Mouse (Mus musculus): ENCODE measurements around the gene Fkbp5.
"Not testable (repeated sequence)": the region's sequence is repeated elsewhere in the genome, so short reads cannot be mapped to it uniquely, and the experiment has no call there.

Gene Fkbp5

DNA sequence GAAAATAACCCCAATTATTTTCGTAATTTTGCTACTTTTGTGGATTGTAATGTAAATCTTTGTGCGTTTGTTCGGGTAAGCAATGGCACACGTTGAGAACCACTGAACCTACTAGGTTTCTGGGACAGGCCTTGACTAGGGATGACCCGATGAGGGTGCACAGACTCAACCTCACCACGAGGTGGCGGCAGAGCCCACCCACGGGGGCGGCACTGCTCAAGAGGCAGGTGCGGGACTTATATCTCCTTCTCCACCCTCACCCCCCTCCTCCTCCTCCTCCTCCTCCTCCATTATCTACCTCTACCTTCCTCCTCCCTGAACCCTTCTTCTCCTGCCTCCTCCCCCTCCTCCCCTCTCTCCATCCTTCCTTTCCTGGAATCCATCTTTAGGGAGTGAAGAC lies 143.5 kb downstream of the Fkbp5 start:
- DNase-seq (ENCODE audit: low read depth, low spot score): no peak

DNA sequence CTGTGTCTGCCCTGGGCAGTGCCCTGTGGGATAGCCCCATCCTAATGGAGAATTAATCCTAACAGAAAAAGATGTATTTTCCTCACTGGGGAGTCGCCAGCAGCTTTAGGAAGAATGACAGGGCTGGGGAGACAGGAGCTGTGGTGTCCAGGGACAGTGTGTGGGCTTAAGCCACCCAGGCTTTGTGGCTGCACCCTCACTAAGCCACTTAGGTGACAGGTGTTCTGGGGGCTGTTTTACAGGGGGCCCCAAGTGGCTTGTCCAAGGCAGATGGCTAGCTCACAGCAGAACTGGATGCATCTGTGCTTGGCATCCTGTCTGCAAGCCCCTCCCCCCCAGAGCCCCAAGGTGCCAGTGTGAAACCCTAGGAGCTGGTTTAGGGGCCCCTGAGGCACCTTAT lies 145.4 kb downstream of the Fkbp5 start:
- DNase-seq (ENCODE audit: low read depth, low spot score): no peak

DNA sequence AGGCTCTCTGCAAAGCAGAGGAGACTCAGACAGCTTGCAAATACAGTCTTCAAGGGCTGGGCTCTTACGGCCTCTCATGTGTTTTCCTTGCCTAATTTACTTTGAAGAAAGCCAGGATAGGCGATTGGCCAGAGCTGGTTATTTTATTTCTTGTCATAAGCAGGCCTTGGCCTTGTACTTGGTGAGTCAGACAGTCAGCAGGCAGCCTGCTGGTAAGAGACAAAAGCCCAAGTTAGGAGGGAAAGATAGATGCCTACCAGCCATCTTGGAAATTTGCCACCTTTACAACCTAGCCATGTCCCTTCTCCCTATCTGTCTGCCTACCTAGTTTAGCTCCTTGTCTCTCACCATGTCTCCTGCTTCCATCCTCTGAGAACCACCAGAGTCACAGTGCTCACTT lies 146.0 kb downstream of the Fkbp5 start:
- DNase-seq (ENCODE audit: low read depth, low spot score): no peak

GRCm38 (mm10) chr17:28369056-28369455 lies 148.3 kb downstream of the Fkbp5 start:
- DNase-seq (ENCODE audit: low read depth, low spot score): no peak

DNA sequence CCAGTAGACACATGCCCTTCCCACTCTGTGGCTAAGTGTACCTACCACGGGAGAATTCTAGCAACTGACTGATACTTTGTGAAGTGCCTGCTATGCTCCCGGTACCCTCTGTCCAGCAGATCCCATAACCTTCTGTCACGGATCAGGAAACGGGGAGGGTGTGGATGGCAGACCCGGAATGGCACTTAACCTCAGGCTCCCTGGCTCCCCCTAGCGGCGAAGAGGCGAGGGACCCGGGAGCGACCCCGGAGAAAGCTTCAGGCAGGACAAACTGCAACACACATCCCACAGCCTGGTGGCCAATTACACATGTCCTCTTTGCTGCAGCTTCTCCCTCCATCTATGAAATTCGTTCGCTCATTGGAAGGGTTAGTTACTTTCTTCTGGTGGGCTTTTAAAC lies 148.9 kb downstream of the Fkbp5 start:
- no peak for DNase-seq (ENCODE audit: low read depth, low spot score)

DNA sequence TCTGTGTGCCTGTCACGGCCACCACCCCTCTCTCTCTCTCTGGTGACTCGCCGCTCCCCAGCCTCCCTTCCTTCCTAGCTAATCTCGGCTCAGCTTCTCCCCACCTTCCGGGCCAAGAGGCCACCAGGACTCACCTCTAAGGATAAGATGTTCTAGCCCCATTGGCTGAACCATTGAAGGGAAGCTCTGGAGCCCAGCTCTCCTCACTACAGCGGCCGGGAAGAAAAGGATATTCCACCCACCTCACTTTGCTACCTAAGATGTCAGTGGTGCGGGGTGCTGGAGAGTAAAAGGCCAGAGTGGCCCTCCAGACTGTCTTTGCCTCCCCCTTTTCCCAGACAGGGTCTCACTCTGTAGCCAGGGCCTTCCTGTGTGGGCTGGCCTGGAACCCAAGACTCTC lies 152.2 kb downstream of the Fkbp5 start, which contains the start of gene Tulp1:
TSS of gene Tulp1 (minus strand) at position 101 of the 400 bp plus-strand sequence.
- no peak for DNase-seq (ENCODE audit: low read depth, low spot score)

DNA sequence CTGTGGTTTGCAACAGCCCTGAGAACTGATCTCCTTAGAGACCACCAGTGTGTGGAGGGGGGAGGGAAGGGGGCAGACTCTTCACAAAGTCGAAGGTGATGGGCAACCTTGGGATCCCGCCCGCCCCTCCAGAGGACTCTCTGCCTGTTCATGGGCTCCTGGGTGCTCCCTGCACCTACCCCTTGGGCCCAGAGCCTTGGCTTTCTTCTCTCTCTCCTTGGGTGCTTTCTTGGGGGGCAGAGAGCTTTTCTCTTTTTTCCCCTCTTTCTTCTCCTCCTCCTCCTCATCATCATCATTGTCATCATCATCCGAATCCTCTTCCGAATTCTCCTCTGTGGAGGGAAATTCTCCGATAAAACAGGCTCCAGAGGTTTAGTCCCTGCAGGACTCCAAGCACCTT lies 153.8 kb downstream of the Fkbp5 start:
- DNase-seq (ENCODE audit: low read depth, low spot score): no peak

DNA sequence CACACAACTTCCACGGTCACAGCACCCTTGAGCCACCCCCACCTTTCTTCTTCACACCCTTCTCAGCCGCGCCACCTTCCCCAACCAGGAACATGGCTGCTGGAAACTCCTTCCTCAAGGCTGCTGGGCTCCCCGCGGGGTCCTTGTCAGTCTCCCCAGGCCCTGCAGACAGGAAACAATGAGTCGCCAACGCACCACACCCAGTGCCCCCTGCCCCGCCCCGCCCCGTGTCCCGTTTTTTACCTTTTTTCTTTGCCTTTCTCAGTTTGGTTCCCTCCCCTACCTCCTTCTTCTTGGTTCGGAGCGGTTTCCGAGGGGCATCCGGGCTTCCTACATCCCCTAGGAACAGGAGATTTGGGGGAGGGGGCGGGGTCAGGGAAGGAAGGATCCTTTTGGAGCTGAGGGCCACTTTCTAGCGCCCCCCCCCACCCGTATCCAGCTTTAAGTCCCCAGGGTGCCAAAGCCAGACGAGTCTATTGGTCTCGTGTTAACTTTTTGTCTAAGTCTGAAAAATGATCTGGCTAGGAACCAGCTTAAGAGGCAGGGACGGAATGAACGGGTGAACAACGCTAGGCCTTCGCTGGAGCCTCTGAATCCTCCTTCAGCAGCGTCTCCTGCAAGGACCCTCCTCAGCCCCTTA lies 154.6 kb downstream of the Fkbp5 start:
- no peak for DNase-seq (ENCODE audit: low read depth, low spot score)

- DNase-seq (ENCODE audit: low read depth, low spot score): no peak
Observed at GRCm38 (mm10) chr17:28361921-28362652, 155.2 kb downstream of the Fkbp5 start.

GRCm38 (mm10) chr17:28360531-28361277 lies 156.6 kb downstream of the Fkbp5 start:
- DNase-seq (ENCODE audit: low read depth, low spot score): no peak

DNA sequence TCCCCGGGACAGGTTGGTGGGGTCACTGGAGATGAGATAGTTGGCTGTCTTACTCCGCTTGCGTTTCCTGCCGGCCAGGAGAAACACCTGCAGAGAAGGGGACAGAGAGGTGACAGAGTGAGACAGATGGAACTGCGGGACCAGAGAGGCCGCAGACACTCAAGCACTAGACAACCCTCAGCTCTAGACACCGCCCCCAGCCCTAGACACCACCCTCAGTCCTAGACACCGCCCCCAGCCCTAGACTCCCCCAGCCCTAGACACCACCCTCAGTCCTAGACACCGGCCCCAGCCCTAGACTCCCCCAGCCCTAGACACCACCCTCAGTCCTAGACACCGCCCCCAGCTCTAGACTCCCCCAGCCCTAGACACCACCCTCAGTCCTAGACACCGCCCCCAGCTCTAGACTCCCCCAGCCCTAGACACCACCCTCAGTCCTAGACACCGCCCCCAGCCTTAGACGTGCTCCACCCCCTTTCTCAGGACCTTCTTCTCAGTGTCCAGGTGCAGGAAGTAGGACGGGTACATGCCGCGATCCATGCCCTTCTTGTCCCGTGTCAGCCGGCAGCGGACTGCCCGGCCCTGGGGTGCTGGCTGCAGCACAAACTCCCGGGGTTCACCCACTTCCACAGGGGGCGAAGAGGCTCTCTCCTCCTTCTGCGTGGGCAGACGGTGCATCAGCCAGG lies 158.6 kb downstream of the Fkbp5 start:
- not testable (repeated sequence) for DNase-seq (ENCODE audit: low read depth, low spot score)

- no peak for DNase-seq (ENCODE audit: low read depth, low spot score)
Observed at GRCm38 (mm10) chr17:28355871-28356270, 161.5 kb downstream of the Fkbp5 start.

- DNase-seq (ENCODE audit: low read depth, low spot score): no peak
Observed at GRCm38 (mm10) chr17:28352018-28352417, 165.3 kb downstream of the Fkbp5 start.

GRCm38 (mm10) chr17:28351353-28351890 lies 165.9 kb downstream of the Fkbp5 start:
- no peak for DNase-seq (ENCODE audit: low read depth, low spot score)

DNA sequence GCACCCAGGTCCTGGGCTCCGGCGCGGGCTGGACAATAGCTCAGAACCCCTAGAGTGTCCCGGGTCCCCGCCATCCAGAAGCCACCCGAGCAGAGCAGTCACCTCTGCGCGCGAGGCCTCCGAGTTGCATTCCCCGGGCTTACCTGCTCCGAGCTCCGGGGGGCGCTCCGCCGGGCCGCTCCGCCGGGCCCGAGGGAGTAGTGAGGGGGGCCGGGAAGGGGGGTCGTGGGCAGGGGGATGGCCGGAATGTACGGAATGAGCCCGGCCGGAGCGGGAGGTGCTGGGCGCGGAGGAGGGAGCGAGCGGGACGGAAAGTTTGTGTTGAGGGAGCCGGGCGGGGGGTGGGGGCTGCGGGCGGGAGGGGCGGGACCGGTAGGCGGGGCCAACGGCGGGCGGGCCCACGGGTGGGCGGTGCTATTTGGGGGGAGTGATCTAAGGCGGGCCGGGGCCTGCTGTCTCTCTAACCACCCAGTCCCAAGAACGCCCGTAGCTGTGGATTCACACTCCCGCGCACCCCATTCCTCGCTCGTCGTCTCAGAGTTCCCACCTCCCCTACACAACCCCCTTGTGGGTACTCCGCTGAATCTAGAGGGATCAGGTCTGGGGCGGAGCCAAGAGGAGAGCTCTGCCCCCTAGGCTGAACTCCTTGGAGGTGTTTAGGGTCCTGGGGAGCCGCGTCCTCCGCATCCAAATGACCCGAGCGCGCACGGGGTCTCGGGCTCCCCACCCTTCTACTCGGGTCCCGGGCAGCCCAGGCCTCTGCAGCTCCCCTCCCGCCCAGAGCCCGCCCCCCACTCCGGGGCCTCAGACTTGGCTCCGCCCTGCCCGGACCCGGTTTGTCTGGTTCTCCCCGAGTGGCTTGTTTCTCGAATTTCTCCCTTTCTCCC lies 166.6 kb downstream of the Fkbp5 start, which contains the start of gene Tead3:
TSS of gene Tead3 (minus strand) at position 352 of the 887 bp plus-strand sequence.
- no peak for DNase-seq (ENCODE audit: low read depth, low spot score)

DNA sequence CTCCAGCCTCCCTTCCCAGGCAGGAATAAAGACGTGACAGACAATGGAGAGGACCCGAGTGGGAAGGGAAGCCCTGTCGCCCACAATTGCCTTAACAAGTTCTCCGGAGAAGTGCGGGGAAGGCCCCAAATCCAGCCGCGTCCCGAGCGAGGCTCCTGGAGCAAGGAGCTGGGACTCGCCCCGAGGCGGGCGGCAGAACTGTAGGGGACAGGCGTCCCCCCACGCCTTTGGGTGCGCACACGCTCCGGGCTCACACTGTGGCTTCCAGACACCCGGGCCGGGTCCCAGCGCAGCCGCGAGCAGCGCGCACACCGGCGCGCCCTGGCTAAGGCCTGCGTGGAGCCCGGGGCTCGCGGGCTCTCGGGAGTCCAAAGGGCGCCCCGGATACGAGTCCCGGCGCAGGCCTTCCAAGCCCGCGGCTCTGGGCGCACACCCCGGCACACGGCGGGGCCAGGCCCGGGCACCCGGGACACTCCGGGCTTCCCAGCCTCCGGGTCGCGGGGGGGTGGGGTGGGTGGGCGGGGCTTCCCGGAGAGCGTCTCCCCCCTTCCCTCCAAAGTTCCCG lies 167.3 kb downstream of the Fkbp5 start:
- DNase-seq (ENCODE audit: low read depth, low spot score): no peak

DNA sequence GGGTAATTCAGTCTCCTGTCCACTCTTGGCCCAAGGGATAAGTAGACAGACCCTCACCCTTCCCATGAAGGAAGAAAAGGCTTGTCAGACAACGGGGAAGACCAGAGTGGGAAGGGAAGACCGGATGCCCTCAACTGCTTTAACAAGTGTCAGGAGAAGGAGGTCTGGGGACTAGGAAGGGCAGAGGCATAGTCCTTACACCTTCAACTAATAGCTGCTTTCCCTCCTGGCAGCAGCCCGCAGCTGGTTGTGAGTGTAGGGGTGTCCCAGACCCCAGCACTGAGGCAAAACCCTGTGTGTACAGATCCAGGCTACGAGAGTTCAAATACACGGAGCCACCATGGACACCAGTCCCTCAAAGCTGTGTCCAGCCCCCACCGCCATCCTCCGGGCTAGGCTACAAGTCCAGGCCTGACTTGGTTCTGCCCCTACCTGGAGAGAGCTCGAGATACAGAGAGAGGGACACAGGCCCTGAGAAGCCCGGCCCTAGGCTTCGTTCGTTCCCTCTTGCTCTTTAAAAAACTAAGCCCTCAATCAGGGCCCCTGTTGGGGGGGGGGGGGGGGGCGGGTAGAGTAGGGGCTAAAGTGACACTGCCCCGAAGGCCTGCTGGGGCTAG lies 168.0 kb downstream of the Fkbp5 start:
- DNase-seq (ENCODE audit: low read depth, low spot score): no peak
